Mouse (Mus musculus): ENCODE data around the gene Mmachc. TPM values are rescaled to one million over a fixed set of nuclear protein-coding genes. Genes with fewer than 3 reads are reported as not detected.
"Not testable (repeated sequence)": the region's sequence is repeated elsewhere in the genome, so short reads cannot be mapped to it uniquely, and the experiment has no call there.

Gene Mmachc
- polyA plus RNA-seq, 1 experiment from 2014 or later, result 15.2 TPM

GRCm38 (mm10) chr4:116666625-116667024 is 41.6 kb downstream of the Mmachc start:
- WGBS, result 68% methylated on average over 4 of the region's 4 CpGs
- Histone ChIP-seq H3K9me3 (replicated peaks; ENCODE audit: control insufficient read depth, low read length) (no peaks in the 10 kb centered on the region), H3K9ac (ENCODE audit: low read length) (no peak overlapping the region), H3K4me2 (ENCODE audit: low read length) (no peak overlapping the region), H3K36me3 (ENCODE audit: control insufficient read depth, insufficient read depth, low read length) (no peaks in the 10 kb centered on the region), H3K27me3 (replicated peaks; ENCODE audit: control insufficient read depth, insufficient read depth, low read length) (no peaks in the 10 kb centered on the region), H3K27ac (ENCODE audit: low read depth, low read length) (no peak overlapping the region), H3K4me1 (ENCODE audit: control insufficient read depth, insufficient read depth, low read length) (no peaks in the 10 kb centered on the region), H3K4me3 (ENCODE audit: low read depth, low read length) (no peak overlapping the region)
- ATAC-seq, result no peak
- DNase-seq (ENCODE audit: low spot score), result no peak

DNA sequence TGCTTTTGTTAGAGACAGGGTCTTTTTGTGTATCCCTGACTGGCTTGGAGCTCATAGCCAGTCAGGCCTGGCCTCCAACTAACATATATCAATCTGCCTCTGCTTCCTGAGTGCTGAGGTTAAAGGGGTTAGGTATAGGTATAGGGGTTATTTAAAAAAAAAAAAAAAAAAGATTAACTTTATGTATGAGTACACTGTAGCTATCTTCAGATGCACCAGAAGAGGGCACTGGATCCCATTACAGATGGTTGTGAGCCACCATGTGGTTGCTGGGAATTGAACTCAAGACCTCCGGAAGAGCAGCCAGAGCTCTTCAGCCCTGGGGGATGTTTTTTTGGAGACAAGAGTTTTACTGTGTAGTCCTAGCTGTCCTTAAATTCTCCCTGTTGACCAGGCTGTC is 46.2 kb downstream of the Mmachc start:
- no peaks in the 10 kb centered on the region for H3K27me3 ChIP-seq (replicated peaks; ENCODE audit: control insufficient read depth, insufficient read depth, low read length)
- DNase-seq (ENCODE audit: low spot score), result no peak
- no peak overlapping the region for H3K4me3 ChIP-seq (ENCODE audit: low read depth, low read length)
- no peaks in the 10 kb centered on the region for H3K4me1 ChIP-seq (ENCODE audit: control insufficient read depth, insufficient read depth, low read length)
- H3K4me2 ChIP-seq (ENCODE audit: low read length), result no peak overlapping the region
- no peaks in the 10 kb centered on the region for H3K36me3 ChIP-seq (ENCODE audit: control insufficient read depth, insufficient read depth, low read length)
- no peaks in the 10 kb centered on the region for H3K9me3 ChIP-seq (replicated peaks; ENCODE audit: control insufficient read depth, low read length)
- WGBS, result 89% methylated on average over 1 of the region's 1 CpGs
- no peak for ATAC-seq
- H3K27ac ChIP-seq (ENCODE audit: low read depth, low read length), result no peak overlapping the region
- H3K9ac ChIP-seq (ENCODE audit: low read length), result no peak overlapping the region

DNA sequence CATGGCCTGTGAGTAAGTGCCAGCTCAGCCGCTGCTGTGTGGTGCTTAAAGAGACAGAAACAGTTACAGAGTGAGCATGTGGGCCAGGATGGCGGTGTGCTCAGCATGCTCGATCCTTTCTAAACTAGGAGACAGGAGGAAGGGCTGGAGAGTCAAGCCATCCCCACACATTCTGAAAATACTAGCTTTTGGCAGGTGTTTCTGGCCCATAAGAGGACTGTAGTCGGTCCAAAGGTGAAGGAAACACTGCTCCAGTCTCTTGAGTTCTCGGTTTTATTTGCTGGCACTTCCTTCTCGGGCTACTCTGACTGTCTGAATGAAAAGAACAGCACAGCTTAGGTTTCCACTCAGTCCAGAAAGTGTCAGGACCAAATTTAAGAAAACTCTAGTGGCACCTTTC is 47.4 kb downstream of the Mmachc start:
- Histone ChIP-seq H3K27me3 (replicated peaks; ENCODE audit: control insufficient read depth, insufficient read depth, low read length) (no peaks in the 10 kb centered on the region), H3K4me1 (ENCODE audit: control insufficient read depth, insufficient read depth, low read length) (no peaks in the 10 kb centered on the region), H3K4me2 (ENCODE audit: low read length) (no peak overlapping the region), H3K9ac (ENCODE audit: low read length) (no peak overlapping the region), H3K9me3 (replicated peaks; ENCODE audit: control insufficient read depth, low read length) (no peaks in the 10 kb centered on the region), H3K4me3 (ENCODE audit: low read depth, low read length) (no peak overlapping the region), H3K36me3 (ENCODE audit: control insufficient read depth, insufficient read depth, low read length) (no peaks in the 10 kb centered on the region), H3K27ac (ENCODE audit: low read depth, low read length) (no peak overlapping the region)
- DNase-seq (ENCODE audit: low spot score) (no peak), ATAC-seq (no peak)
- 73% methylated on average over 6 of the region's 6 CpGs for WGBS

- not testable (repeated sequence) for H3K9me3 ChIP-seq (replicated peaks; ENCODE audit: control insufficient read depth, low read length); H3K27ac ChIP-seq (ENCODE audit: low read depth, low read length); H3K4me3 ChIP-seq (ENCODE audit: low read depth, low read length); H3K4me1 ChIP-seq (ENCODE audit: control insufficient read depth, insufficient read depth, low read length); H3K27me3 ChIP-seq (replicated peaks; ENCODE audit: control insufficient read depth, insufficient read depth, low read length); DNase-seq (ENCODE audit: low spot score); H3K4me2 ChIP-seq (ENCODE audit: low read length); H3K36me3 ChIP-seq (ENCODE audit: control insufficient read depth, insufficient read depth, low read length); H3K9ac ChIP-seq (ENCODE audit: low read length); ATAC-seq
- 85% methylated on average over 6 of the region's 6 CpGs for WGBS
These were observed 48.3 kb downstream of the Mmachc start for GRCm38 (mm10) chr4:116659916-116660315.

- DNase-seq (ENCODE audit: low spot score), result peak; percentile 36
- Histone ChIP-seq H3K4me3 (ENCODE audit: low read depth, low read length) (no peak overlapping the region), H3K4me2 (ENCODE audit: low read length) (no peak overlapping the region)
These were observed 48.7 kb downstream of the Mmachc start for GRCm38 (mm10) chr4:116659474-116659873.

GRCm38 (mm10) chr4:116657971-116658370 is 50.2 kb downstream of the Mmachc start:
- DNase-seq (ENCODE audit: low spot score) (no peak), ATAC-seq (no peak)
- H3K27ac ChIP-seq (ENCODE audit: low read depth, low read length), result no peak overlapping the region
- H3K4me3 ChIP-seq (ENCODE audit: low read depth, low read length), result no peak overlapping the region
- no peak overlapping the region for H3K9ac ChIP-seq (ENCODE audit: low read length)
- no peaks in the 10 kb centered on the region for H3K9me3 ChIP-seq (replicated peaks; ENCODE audit: control insufficient read depth, low read length)
- no peaks in the 10 kb centered on the region for H3K36me3 ChIP-seq (ENCODE audit: control insufficient read depth, insufficient read depth, low read length)
- H3K4me2 ChIP-seq (ENCODE audit: low read length), result no peak overlapping the region
- H3K27me3 ChIP-seq (replicated peaks; ENCODE audit: control insufficient read depth, insufficient read depth, low read length), result no peaks in the 10 kb centered on the region
- 40% methylated on average over 3 of the region's 3 CpGs for WGBS
- no peaks in the 10 kb centered on the region for H3K4me1 ChIP-seq (ENCODE audit: control insufficient read depth, insufficient read depth, low read length)

More at GRCm38 (mm10) chr4:116659474-116659873, 48.7 kb downstream of the Mmachc start:
- H3K4me1 ChIP-seq (ENCODE audit: control insufficient read depth, insufficient read depth, low read length), result no peaks in the 10 kb centered on the region
- H3K36me3 ChIP-seq (ENCODE audit: control insufficient read depth, insufficient read depth, low read length), result no peaks in the 10 kb centered on the region
- ATAC-seq, result no peak
- 41% methylated on average over 2 of the region's 2 CpGs for WGBS
- no peaks in the 10 kb centered on the region for H3K27me3 ChIP-seq (replicated peaks; ENCODE audit: control insufficient read depth, insufficient read depth, low read length)
- H3K9ac ChIP-seq (ENCODE audit: low read length), result no peak overlapping the region
- no peak overlapping the region for H3K27ac ChIP-seq (ENCODE audit: low read depth, low read length)
- H3K9me3 ChIP-seq (replicated peaks; ENCODE audit: control insufficient read depth, low read length), result no peaks in the 10 kb centered on the region

- Histone ChIP-seq H3K4me1 (ENCODE audit: control insufficient read depth, insufficient read depth, low read length) (no peaks in the 10 kb centered on the region), H3K4me3 (ENCODE audit: low read depth, low read length) (no peak overlapping the region), H3K27me3 (replicated peaks; ENCODE audit: control insufficient read depth, insufficient read depth, low read length) (no peaks in the 10 kb centered on the region), H3K9me3 (replicated peaks; ENCODE audit: control insufficient read depth, low read length) (no peaks in the 10 kb centered on the region), H3K4me2 (ENCODE audit: low read length) (no peak overlapping the region), H3K9ac (ENCODE audit: low read length) (no peak overlapping the region), H3K36me3 (ENCODE audit: control insufficient read depth, insufficient read depth, low read length) (no peaks in the 10 kb centered on the region), H3K27ac (ENCODE audit: low read depth, low read length) (no peak overlapping the region)
- 71% methylated on average over 3 of the region's 3 CpGs for WGBS
- DNase-seq (ENCODE audit: low spot score) (no peak), ATAC-seq (no peak)
These were observed 52.5 kb downstream of the Mmachc start for GRCm38 (mm10) chr4:116655658-116656057.

GRCm38 (mm10) chr4:116655100-116655499 is 53.1 kb downstream of the Mmachc start:
- H3K9ac ChIP-seq (ENCODE audit: low read length), result no peak overlapping the region
- peaks cover 3% of the 10 kb centered on the region for H3K4me1 ChIP-seq (ENCODE audit: control insufficient read depth, insufficient read depth, low read length)
- no peak overlapping the region for H3K4me3 ChIP-seq (ENCODE audit: low read depth, low read length)
- H3K36me3 ChIP-seq (ENCODE audit: control insufficient read depth, insufficient read depth, low read length), result no peaks in the 10 kb centered on the region
- ATAC-seq (no peak), DNase-seq (ENCODE audit: low spot score) (no peak)
- H3K4me2 ChIP-seq (ENCODE audit: low read length), result no peak overlapping the region
- no peak overlapping the region for H3K27ac ChIP-seq (ENCODE audit: low read depth, low read length)
- 73% methylated on average over 2 of the region's 2 CpGs for WGBS
- no peaks in the 10 kb centered on the region for H3K27me3 ChIP-seq (replicated peaks; ENCODE audit: control insufficient read depth, insufficient read depth, low read length)
- H3K9me3 ChIP-seq (replicated peaks; ENCODE audit: control insufficient read depth, low read length), result no peaks in the 10 kb centered on the region

- H3K4me1 ChIP-seq (ENCODE audit: control insufficient read depth, insufficient read depth, low read length), result peaks cover 6% of the 10 kb centered on the region
- ATAC-seq, result no peak
- WGBS, result 91% methylated on average over 6 of the region's 6 CpGs
- H3K27me3 ChIP-seq (replicated peaks; ENCODE audit: control insufficient read depth, insufficient read depth, low read length), result no peaks in the 10 kb centered on the region
- no peaks in the 10 kb centered on the region for H3K36me3 ChIP-seq (ENCODE audit: control insufficient read depth, insufficient read depth, low read length)
- H3K4me3 ChIP-seq (ENCODE audit: low read depth, low read length), result no peak overlapping the region
- no peaks in the 10 kb centered on the region for H3K9me3 ChIP-seq (replicated peaks; ENCODE audit: control insufficient read depth, low read length)
- no peak overlapping the region for H3K9ac ChIP-seq (ENCODE audit: low read length)
- H3K27ac ChIP-seq (ENCODE audit: low read depth, low read length), result no peak overlapping the region
- H3K4me2 ChIP-seq (ENCODE audit: low read length), result no peak overlapping the region
- DNase-seq (ENCODE audit: low spot score), result no peak
These were observed 55.0 kb downstream of the Mmachc start for GRCm38 (mm10) chr4:116653228-116653627.
